Mouse (Mus musculus): ENCODE measurements around the gene Myo18a.

DNA sequence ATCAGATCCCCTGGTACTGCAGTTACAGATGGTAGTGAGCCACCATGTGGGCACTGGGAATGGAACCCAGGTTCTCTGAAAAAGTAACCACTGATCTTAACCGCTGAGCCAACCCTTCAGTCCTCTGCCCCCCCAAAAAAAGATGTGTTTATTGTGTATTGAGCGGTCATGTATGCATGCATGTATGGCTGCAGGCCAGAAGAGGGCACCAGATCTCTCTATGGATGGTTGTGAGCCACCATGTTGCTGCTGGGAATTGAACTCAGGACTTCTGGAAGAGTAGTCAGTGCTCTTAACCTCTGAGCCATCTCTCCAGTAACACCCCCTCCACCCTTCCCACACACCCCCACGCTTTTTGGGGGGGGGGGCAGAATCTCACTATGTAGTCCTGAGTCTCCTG is 72.1 kb downstream of the Myo18a start:
- TF ChIP-seq CTCF (IDR thresholded peaks at IDR 0.05) (peak; percentile 50), EP300 (IDR thresholded peaks at IDR 0.05) (no peak)

Data from lung, postnatal 0 days (tissue).